Mouse (Mus musculus) left cerebral cortex, postnatal 10 days (tissue): ENCODE measurements at regions not wholly inside any gene's neighbourhood (a gene's known extent, or its start where the extent isn't known, plus 50 kb on each side); places are given as distances from the start of the nearest gene placed in this dataset.
"Not testable (repeated sequence)": the region's sequence is repeated elsewhere in the genome, so short reads cannot be mapped to it uniquely, and the experiment has no call there.

Experiments
- DNase-seq, 2 experiments: peaks; one replicate each; pipeline ENCODE4 v3.0.0; 2021 to 2022; ENCODE audit warnings: low spot score in 2 of 2, mixed read lengths in 1 of 2; ENCODE audit errors: extremely low spot score in 1 of 2
- intact Hi-C: fragments of 180-260 bp; cut with DNase I; formaldehyde crosslinking; loops from one replicate; pipeline ENCODE4 v1.15.1; 2025

DNA sequence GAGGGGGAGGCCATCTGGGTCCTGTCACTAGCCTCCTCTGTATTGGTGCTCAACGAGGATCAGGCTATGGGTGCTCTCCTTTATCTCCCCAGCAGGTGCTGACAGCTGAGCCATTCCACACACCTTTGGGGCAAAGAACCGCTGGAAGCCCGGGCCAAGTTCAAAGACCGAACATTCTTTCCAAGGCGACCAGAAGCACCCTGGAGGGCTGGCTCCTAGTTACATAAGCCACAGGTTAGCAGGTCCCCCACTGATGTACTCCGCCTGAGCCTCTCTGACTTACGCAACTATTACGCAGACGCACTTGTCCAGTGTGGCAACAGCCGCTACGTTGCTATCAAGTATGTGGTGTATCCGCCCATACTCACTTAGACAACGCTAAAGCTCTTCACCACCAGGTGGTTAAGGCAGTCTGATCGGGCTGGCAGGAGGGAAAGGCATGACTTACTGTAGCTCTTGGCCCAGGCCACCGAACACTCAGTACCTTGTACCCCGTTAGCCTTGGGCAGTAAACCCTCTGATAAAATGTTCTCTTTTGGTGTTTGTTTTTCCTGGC, 69.2 kb downstream of the Gm33543 start:
- intact Hi-C loops = no loop called here

DNA sequence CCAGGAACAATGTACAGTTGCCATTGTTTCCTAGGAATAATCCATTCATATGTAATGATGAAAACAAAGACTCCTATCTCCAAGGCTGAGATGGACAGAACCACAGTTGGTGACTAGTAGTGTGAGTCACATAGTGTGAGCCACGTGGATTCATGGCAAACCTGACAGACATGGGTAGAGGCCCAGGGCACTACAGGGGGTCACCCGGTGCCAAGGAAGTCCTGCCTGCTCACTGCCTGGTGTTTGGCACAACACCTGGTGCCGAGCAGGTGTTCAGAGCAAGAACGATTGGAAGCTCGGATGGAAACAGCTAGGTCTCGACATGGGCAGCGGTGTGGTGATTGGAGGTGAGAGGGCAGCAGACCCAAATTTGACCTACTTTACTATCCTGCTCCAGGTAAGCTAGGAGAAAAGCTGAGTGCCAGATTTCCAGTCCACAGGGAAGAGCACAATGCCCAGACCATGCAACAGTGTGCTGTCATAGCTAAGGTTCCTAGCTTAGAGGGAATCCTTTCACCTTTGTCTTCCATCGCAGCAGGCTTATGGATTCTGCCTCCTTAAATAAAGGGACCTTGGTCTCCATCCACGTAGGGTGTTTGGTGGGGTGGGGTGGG, 69.8 kb downstream of the Gm33543 start:
- DNase-seq = no peak
- intact Hi-C loops = no loop called here

More for the DNA sequence above, 69.2 kb downstream of the Gm33543 start:
- no peak for DNase-seq

DNA sequence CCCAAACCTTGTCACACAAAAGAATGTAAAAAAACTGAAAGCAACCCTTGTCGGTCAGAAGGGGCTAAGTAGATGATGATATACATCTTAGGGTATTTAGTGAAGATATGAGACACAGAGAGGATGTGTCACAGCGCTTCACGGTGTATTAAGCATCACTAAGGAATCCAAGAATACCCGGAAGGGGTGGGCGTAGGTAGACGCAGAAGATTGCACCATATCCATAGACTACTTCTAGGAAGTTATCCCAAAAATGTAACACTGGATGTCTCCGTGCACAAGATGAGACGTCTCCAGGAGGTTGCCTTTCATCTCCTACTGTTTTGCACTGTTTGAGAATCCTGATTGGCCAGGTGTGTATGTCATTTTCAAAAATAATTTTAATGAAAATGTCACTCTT, 73.8 kb downstream of the Gm33543 start:
- no peak for DNase-seq
- intact Hi-C loops = no loop called here

DNA sequence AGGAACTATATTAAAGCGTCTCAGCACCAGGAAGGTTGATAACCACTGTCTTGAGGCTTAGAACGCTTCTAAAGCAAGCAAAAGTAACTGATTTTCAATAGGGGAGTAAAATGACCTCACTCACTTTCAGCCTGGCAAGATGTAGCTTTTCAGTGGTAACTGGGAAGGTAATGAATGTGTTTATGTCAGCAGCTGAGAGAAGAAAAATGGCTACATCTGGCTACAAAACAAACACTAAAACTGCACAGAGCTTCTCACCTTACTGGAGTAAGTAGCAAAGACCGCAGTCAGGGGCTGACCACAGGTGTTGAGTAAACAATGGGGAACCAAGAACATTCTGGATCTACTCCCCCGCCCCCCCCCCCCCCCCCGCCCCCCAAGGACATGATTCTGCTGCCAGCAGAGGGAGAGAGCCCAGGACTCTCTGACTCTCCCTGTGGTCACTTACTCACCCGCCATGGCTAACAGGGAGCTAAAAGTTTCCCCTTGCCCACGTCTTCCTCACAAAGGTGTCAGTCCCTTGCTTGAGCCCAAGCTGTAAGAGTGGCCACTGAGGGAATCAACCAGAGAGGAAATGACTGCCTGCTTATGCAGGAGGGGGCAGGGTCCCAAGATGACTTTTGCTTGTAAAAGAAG, 75.1 kb downstream of the Gm33543 start:
- intact Hi-C loops = no loop called here
- DNase-seq = no peak

DNA sequence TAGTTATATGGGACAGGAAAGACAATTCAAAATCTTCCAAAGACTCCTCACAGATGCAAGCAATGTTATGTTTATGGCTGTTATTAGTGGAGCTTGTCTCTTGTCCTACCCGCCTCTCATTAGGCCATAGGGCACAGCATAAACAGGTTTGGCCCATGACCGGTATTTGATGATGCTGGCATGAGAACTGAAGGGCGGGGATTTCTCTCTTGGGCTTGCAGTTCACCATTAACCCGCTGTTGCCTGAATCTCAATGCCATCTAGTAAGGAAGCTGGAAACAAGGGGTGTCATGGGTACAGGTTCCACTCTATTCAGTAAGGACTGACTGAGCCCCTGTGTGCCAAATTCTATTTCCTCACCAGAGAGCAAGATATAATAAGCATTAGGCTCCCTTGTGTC, 78.6 kb downstream of the Gm33543 start:
- no peak for DNase-seq
- intact Hi-C loops = no loop called here

DNA sequence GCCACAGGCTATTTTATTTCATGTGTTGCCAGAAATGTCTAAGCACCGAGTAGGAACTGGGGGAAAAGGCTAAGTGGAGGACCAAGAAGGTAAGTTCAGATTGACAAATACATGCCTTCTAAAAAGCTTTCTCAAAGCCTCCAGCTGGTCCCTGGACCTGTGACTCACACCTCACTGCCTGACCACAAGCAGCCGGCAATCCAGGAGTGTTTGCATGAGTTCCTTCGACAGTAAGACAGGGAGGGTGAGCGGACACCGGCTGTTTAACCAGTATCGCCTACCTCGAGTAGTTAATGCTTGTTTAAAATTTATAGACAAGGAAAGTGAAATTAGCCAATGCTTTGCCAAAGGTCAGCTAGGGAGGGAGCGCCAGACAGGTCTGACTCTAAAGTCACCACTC, 80.1 kb downstream of the Gm33543 start:
- intact Hi-C loops = no loop called here
- no peak for DNase-seq

DNA sequence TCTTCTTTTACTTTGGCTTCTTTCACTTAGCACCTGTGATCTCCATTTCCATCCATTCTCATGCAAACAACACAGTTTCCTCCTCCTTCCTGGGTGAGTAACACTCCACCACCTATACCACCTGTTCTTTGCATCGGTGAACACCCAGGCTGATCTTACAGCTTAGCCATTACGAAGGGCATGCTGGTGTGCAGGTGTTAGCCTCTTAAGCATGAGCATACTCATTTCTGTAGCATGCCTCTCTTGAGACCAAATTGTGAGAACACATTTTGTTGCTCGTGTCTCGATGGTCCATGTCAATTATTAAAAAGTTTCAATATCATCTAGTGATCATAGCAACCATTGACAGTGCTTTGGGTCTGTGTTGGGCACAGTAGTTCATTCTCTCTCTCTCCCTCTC, 80.8 kb downstream of the Gm33543 start:
- intact Hi-C loops = no loop called here
- no peak for DNase-seq

DNA sequence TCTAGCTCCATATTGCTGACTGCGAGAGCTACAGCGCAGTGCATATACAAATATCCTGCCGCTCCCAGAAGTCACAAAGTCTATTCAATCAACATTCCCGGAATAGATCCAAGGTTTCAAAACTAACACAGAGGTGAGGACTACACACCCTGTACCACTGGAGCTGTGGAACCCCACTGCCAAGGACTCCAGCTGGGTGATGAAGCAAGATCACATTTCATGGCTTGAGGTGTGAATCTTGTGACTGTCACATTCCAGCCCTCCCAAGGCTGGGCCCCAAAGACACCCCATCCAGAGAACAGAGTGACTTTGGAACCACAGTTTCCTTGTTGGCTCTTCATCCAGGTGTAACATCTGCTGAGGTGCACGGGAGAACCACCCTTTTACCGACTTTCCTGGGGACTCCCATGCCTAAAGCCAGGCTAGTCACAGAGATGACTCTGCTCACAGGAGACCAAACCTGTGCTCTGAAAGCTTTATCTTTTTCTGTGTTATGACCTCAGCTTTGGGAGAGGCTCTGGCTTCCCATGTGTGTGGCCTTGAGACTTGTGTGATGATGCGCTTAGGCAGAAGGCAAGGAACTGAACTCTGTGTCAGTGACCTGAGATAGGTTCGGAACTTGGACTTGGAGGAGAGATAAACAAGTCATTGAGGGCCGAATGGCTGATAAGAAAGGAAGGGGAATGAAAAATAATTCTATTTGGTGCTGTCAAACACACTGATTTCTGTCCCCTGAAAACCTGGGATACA, 82.4 kb downstream of the Gm33543 start:
- DNase-seq = no peak
- intact Hi-C loops = no loop called here

DNA sequence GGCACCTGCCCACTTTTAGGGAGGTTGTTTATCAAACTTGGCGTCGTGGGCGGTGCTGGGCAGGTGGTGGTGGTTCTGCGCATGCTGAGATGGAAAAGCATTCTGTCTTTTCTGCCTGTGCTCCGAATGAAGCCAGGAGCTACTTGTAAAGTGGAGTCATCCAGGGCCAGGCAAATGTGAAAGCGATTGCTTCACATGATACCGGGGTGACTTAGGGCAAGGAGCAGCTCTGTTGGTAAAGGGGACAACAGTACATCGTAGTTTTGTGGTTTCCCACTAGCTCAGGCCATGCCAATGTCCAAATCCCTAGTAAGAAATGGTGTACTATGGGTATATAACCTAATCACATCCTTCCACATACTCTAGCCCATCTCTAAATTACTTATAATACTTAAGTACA, 84.5 kb downstream of the Gm33543 start:
- DNase-seq = no peak
- intact Hi-C loops = no loop called here

DNA sequence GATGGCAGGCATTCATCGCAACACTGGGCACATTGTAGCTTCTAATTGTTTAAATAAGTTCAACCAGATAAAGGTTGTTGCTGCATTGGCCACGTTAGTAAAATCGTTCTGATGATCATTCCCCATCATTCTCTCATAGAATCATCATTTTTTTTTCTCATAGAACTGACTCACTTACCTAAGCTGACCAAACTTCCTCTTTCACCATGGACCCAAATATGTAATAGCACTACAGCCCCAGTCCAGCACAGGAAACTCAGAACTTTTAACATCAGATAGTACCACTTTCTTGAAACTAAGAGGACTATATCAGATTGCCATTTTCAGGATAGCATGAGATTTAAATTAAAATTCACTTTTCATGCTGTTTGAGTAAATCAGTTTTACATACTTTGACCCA, 82.2 kb upstream of the Anapc15-ps start:
- intact Hi-C loops = no loop called here

DNA sequence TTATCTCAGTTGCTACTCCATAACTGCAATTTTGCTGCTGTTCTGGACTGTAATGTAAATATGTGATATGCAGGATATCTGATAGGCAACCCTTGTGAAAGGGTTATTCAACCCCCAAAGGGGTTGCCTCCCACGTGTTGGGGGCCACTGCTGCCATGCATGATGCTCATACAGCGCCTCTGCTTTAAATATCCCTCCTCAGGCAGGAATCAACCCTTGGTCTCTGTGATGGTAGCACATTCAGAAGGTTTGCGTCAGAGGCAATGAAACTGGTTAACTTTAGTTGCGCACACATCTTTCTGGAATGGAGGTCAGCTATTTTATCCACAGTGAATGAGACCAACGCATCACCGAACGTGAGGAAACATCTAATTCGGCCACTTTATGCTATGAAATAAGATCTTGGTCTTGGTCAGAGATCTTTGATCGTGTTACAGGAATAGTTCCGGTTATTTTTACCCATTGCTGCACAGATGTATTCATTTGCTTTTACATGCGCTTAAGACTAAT, 80.2 kb upstream of the Anapc15-ps start:
- no peak for DNase-seq
- intact Hi-C loops = no loop called here

More for the DNA sequence above, 82.2 kb upstream of the Anapc15-ps start:
- no peak for DNase-seq

DNA sequence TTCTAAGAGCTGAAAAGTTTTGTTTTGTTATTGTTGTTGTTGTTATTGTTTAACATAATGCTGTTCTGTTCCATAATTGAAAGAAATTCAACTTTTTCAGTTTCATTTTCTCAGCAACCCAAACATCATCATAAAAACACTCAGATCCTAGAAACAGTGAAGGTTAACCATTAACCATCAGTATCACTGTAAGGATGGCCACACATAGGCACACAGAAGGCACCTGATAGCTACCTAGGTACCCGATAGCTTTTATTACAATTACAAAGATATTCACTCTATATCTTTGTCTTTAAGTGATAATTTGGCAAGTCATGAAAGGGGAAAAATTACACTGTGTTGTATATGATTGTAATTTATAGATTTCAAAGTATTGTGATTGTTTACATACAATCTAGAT, 75.1 kb upstream of the Anapc15-ps start:
- intact Hi-C loops = no loop called here
- no peak for DNase-seq

DNA sequence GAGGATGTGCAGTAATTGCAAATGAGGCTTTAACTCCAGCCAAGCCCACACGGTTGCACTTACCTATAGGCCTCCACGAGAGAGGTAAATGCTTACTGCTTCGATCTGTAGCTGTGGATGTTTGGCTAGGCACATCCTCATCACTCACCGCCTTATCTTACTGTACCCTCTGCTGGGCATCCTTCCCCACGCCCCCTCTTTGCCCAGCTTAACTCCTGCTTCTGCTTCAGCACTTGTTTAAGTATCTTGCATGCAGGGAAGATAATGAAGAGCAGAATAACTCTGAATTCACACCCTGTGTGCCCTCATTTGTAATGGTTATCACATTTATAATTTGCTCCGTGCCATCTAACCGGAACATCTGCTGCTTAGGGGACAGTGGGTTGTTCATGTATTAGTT, 74.7 kb upstream of the Anapc15-ps start:
- intact Hi-C loops = no loop called here

DNA sequence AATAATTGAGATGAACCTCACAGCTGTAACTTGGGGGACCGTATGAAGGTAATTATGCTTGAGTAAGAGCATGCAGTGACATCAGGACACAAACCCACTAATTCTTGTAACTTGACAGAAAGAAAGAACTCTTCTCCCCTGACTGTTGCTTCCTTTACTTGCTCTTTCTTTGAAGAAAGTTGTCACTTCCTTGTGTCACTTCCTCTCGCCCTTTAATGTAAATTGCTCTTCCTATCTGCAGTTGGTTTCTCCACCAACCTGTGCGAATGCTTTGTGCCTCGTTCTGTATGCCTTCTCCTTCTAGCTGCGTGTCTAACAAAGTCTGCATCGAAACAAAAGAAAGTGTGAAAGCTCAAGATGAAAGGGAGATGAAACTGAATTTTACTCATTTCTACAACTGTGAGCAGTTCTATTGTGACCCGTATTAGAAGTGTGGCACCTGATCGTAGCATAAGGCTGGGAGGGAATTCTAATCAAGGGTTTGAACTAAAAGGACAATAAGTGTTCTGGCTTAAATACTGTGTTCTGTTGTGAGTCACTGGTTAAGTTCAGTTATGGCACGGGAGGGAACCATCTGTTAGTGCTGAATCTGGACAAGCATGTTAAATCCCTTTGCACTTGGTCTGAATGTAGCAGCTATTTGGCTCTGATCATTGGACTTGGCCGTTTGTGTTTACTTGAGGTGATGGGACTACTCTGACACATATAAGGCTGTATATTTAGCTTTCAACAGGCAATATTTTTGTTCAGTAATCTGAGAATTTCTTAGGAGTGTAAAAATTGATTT, 72.8 kb upstream of the Anapc15-ps start:
- intact Hi-C loops = no loop called here
- DNase-seq = no peak

More for the DNA sequence above, 74.7 kb upstream of the Anapc15-ps start:
- DNase-seq = no peak

DNA sequence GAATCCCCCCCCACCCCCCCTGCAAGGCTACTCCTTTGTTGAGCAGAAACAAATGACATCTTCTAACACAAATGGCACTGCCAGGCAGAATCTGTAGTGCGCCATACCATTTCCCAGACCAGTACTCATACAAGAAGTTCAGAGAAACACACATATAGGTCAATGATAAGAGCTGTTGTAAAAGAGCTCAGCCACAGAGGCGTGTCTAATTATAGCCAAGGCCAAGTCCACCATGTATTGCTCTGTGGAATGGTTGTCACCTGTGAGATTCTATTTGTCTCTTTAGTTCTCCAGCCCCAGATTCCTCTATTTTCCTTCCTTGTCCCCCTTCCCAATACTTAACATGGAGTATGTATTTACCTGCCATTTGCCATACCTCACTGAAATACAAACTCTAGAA, 72.0 kb upstream of the Anapc15-ps start:
- intact Hi-C loops = no loop called here
- DNase-seq = no peak

DNA sequence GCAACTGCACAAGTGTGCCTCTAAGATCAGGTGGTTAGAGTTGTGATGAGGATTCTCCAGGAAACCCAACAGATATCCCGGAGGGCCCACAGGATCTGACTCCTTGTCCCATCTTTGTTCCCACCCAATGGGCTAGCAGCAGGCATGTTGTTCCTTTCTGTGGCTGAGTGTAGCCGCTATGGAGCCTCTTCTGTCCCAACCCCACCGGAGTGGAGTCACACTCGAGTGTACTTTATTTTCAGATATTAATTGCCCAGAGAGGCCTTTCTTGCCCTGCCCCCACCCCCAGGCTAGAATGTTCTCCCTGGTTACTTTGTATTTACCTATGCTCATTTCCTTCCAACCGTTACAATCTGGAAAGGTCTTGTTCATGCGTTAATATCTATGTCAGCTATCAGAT, 70.4 kb upstream of the Anapc15-ps start:
- no peak for DNase-seq
- intact Hi-C loops = no loop called here

DNA sequence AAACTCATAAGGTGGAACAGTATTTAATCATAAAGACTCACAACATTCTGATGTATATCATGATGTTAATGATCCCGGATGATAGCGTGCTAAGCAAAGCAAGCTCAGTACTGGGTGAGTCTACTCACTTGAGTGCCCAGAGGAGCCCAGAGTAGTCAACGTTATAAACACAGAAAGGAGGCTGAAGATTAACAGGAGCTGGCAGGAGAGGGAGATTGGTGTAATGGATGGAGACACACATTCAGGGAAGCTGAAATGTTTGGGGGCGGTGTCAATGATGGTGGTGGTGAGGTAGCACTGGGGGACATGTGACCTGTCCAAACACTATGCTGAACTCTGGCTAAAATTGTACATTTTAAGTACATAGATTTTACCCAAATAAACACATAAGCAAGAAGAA, 66.2 kb upstream of the Anapc15-ps start:
- intact Hi-C loops = no loop called here
- no peak for DNase-seq

DNA sequence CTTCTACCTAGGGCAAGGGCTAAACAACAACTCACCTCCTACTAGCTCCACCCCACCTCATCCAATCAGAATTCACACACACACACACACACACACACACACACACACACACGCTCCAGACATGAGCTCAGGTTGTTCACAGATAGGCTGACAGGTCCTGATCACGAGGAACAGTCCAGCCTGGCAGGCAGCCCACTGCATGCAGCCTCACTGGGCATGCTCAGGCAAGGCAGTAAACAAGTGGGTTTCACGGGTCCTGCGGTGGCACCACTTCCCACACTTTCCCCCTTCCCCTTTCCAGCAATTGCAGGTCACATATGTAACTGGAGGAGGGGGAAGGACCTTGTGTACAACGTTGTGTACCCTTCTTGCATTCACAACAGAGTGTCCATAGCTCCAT, 63.5 kb upstream of the Anapc15-ps start:
- DNase-seq, intact Hi-C loops: not testable (repeated sequence)

DNA sequence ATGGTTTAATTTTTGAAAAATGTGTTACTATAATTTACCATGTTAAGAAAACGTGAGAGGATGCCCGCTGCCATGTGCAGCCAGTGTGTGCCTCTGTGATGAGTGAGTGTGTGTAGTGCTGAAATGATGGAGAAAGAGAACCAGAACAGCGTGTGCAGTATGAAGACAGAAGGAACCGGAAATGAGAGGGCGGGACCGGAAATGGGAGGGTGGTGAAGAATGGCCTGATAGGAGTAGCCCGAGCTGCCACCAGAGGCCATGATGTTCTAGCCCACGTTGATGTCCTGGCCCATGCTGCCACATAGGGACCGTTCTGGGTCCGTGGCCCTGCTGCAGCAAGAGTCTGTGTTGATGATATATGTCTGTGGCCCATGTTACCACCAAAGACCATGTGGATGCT, 57.8 kb upstream of the Anapc15-ps start:
- DNase-seq = no peak
- intact Hi-C loops = no loop called here
